Mouse (Mus musculus) urinary bladder, adult 2 months (tissue): Measurements from ENCODE around the gene Olfr429. TPM values are rescaled to one million over a fixed set of nuclear protein-coding genes. Genes with fewer than 3 reads are reported as not detected.
"Not testable (repeated sequence)": the region's sequence is repeated elsewhere in the genome, so short reads cannot be mapped to it uniquely, and the experiment has no call there.

Experiments used
- DNase-seq: peaks from one replicate; pipeline ENCODE4 v3.0.0; 2022; ENCODE audit warnings: low spot score
- polyA plus RNA-seq: library from polyadenylated mRNA; depleted of rRNA; stranded (reverse); fragments of >200 nt; gene quantifications from 2 replicates; pipeline ENCODE4 v1.2.3, GENCODE M21; 2012; rRNA removed

Olfr429 gene
- not detected in 2 replicates for polyA plus RNA-seq

DNA sequence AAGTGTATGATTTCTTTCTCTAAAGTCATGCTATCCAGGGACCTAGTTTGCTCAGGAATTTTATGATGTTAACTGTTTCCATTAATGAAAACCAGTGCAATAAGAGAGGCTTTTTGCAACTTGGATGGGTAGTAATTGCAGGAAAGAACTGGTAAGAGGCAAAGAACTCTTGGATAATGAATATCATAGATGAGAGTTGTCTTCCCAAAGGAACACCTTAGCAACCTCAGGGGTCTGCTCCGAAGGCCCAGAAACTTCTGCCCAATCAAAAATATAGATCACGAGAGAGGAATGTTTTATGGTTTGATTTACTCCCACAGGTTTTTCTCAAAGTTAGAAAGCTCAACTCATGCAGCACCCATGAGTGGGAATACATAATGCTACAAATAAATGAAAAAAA, at the start of gene Olfr429:
Gene Olfr429 (plus strand): TSS at position 301 of the 400 bp plus-strand sequence.
- DNase-seq: no peak

- DNase-seq: no peak
Measured at GRCm38 (mm10) chr1:174035841-174036240, 48.3 kb upstream of the Olfr429 start.

GRCm38 (mm10) chr1:174038480-174038879, 45.7 kb upstream of the Olfr429 start:
- no peak for DNase-seq

GRCm38 (mm10) chr1:174040523-174041177, 43.5 kb upstream of the Olfr429 start, which contains the start of gene Olfr433:
Gene Olfr433, plus strand, starts transcription at chr1:174040705.
- DNase-seq: no peak

GRCm38 (mm10) chr1:174042091-174042884, 41.8 kb upstream of the Olfr429 start:
- DNase-seq: not testable (repeated sequence)

GRCm38 (mm10) chr1:174044431-174044830, 39.7 kb upstream of the Olfr429 start:
- no peak for DNase-seq

DNA sequence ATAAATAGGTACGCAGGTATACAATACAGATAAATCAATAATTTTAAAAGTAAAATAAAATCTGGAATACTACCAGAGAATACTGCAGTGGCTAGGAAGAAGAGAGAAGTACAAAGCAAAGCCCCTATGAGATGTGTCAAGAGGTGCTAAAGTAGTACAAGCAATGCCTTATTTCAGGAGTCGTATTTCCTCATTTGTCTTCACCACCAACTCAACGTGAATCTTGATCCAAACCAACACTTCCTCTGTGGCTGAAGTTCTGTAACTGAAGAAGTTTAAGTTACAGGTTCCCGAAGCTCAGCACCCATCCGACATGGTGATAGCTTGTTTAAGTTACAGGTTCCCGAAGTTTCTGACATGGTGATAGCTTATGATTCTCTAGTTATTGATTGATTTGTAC, 35.9 kb upstream of the Olfr429 start:
- DNase-seq: not testable (repeated sequence)

- no peak for DNase-seq
Measured at GRCm38 (mm10) chr1:174048893-174049292, 35.2 kb upstream of the Olfr429 start, which contains the start of gene Olfr432. Gene Olfr432, plus strand, starts transcription at chr1:174049205.

- DNase-seq: not testable (repeated sequence)
Measured at GRCm38 (mm10) chr1:174049357-174049756, 34.8 kb upstream of the Olfr429 start.

DNA sequence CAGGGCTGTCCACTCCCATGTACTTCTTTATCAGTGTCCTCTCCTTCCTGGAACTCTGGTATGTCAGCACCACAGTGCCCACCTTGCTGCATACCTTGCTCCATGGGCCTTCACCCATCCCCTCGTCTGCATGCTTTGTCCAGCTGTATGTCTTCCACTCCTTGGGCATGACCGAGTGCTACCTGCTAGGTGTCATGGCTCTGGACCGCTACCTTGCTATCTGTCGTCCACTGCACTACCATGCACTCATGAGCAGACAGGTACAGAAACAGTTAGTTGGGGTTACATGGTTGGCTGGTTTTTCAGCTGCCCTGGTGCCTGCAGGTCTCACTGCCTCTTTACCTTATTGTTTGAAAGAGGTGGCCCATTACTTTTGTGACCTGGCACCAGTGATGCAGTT, 33.6 kb upstream of the Olfr429 start:
- no peak for DNase-seq

GRCm38 (mm10) chr1:174051515-174051914, 32.6 kb upstream of the Olfr429 start:
- no peak for DNase-seq

- no peak for DNase-seq
Measured at GRCm38 (mm10) chr1:174051931-174052536, 32.1 kb upstream of the Olfr429 start.

DNA sequence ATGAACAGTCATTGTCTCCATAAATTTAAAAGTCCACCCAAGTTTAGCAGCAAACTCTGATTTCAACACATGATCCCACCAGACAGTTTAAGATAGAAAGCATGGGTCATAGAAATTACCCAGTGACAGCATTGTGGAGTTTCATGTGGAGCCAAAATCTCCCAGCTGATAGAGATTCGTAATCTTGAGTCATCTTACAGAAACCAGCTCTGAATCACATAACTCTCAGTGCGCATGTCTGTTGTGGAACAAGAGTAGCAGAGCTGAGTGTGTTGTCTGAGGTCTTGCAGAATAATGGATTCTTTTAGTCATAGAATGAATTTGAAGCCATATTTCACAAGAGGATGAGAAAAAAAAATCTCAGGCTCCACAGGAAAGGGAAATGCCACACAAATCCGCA, 31.1 kb upstream of the Olfr429 start:
- no peak for DNase-seq

GRCm38 (mm10) chr1:174055248-174055647, 28.9 kb upstream of the Olfr429 start:
- DNase-seq: no peak

DNA sequence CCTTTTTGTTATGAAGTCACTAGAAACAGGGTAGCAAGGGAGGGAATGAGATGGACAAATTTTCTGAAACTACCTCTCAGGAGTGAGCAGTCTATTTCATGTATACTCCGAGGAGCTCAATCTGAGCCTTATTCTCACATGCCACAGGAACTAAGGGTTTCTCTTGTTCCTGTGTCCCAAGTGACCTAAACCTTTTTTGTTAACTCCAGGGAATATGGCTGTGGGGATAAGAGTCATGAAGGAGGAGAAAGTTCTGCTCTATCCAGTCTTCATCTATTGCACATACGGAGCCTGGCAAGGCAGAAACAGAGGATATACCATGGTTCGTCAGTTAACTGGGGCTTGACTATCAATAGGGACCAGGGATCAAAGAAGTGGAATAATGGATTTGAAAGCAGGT, 17.8 kb upstream of the Olfr429 start, which contains the start of gene Olfr430:
Gene Olfr430 (plus strand): TSS at position 301 of the 400 bp plus-strand sequence.
- no peak for DNase-seq

DNA sequence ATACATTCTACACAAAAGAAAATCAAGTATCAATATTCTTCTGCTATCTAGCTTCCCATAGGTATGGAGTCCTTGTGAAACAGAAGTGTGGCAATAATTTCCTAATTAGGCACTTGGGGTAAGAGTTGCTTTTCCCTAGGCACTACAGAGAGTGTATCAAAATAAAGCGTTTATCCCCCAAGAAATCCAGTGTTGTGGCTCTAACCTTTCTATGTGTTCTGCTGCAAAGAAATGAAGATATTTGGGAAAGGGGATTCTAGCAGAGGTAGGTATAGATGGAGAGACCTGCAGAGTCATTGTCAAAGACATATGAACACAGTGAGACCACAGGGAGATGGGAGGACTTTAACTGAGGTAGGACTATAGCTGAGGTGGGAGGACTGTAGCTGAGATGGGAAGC, 12.5 kb downstream of the Olfr429 start, which contains the start of gene Olfr427:
Gene Olfr427 (plus strand): TSS at position 301 of the 400 bp plus-strand sequence.
- DNase-seq: no peak

DNA sequence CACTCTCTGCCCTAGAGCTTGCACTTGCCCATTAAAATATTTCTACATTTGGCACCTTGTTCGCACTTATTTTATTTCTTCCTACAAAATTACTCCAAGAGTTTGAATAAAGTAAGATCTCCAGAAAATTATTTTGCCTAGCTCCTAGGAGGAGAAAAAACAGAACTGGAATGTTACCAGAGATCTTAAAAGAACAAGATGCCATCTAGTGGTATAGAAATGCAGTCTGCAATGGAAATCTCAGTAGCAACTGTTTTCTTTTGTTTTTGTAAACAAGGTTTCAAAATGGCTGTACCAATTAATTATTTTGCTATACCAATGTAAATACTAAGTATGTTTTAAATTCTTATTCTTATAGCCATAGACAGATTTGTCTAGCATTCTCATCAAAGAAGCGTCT, 19.6 kb downstream of the Olfr429 start:
- DNase-seq: no peak

- DNase-seq: no peak
Measured at GRCm38 (mm10) chr1:174121062-174121461, 36.9 kb downstream of the Olfr429 start, which contains the start of gene Olfr231. Gene Olfr231, minus strand, starts transcription at chr1:174121162.

- no peak for DNase-seq
Measured at GRCm38 (mm10) chr1:174131217-174131616, 47.1 kb downstream of the Olfr429 start, which contains the start of gene Olfr424. Gene Olfr424, plus strand, starts transcription at chr1:174131517.

- DNase-seq: no peak
Measured at GRCm38 (mm10) chr1:174131999-174132398, 47.9 kb downstream of the Olfr429 start.
